Mouse (Mus musculus): ENCODE measurements around the gene Ubxn11. TPM values are rescaled to one million over a fixed set of nuclear protein-coding genes. Genes with fewer than 3 reads are reported as not detected.

Ubxn11 gene
- polyA plus RNA-seq, 1 experiment from 2014 or later = 4.7 TPM

- Histone ChIP-seq H3K4me3 (ENCODE audit: low read depth, low read length) (no peak overlapping the region), H3K27me3 (ENCODE audit: control insufficient read depth, insufficient read depth, low read length) (0 out of 2 replicates have a peak, but pooled peaks cover 3% of the 10 kb centered on the region), H3K36me3 (ENCODE audit: control insufficient read depth, insufficient read depth, low read length) (no peaks in the 10 kb centered on the region), H3K27ac (ENCODE audit: low read depth, low read length) (no peak overlapping the region), H3K4me1 (ENCODE audit: control insufficient read depth, insufficient read depth, low read length) (no peaks in the 10 kb centered on the region; the same call in 1 of the 2 replicates), H3K9ac (ENCODE audit: low read length) (no peak overlapping the region), H3K4me2 (ENCODE audit: low read depth) (no peak overlapping the region), H3K9me3 (ENCODE audit: control insufficient read depth, low read length) (no peaks in the 10 kb centered on the region)
- no peak for ATAC-seq (ENCODE audit: insufficient read depth, low FRiP score, low TSS enrichment)
- DNase-seq (ENCODE audit: low spot score) = no peak
- 88% methylated on average over 4 of the region's 4 CpGs for WGBS
Observed at GRCm38 (mm10) chr4:134084999-134085398, 17.4 kb upstream of the Ubxn11 start.

- no peaks in the 10 kb centered on the region for H3K36me3 ChIP-seq (ENCODE audit: control insufficient read depth, insufficient read depth, low read length)
- H3K4me1 ChIP-seq (ENCODE audit: control insufficient read depth, insufficient read depth, low read length) = no peaks in the 10 kb centered on the region
- H3K9me3 ChIP-seq (ENCODE audit: control insufficient read depth, low read length) = no peaks in the 10 kb centered on the region
- no peak overlapping the region for H3K4me3 ChIP-seq (ENCODE audit: low read depth, low read length)
- H3K27ac ChIP-seq (ENCODE audit: low read depth, low read length) = no peak overlapping the region
- no peak overlapping the region for H3K9ac ChIP-seq (ENCODE audit: low read length)
- ATAC-seq (ENCODE audit: insufficient read depth, low FRiP score, low TSS enrichment) = no peak
- 45% methylated on average over 7 of the region's 7 CpGs for WGBS
- peak; percentile 44 for DNase-seq (ENCODE audit: low spot score)
- no peaks in the 10 kb centered on the region for H3K27me3 ChIP-seq (ENCODE audit: control insufficient read depth, insufficient read depth, low read length)
- no peak overlapping the region for H3K4me2 ChIP-seq (ENCODE audit: low read depth)
Observed at GRCm38 (mm10) chr4:134087412-134087811, 15.0 kb upstream of the Ubxn11 start.

- Histone ChIP-seq H3K9me3 (ENCODE audit: control insufficient read depth, low read length) (no peaks in the 10 kb centered on the region), H3K27ac (ENCODE audit: low read depth, low read length) (no peak overlapping the region), H3K36me3 (ENCODE audit: control insufficient read depth, insufficient read depth, low read length) (no peaks in the 10 kb centered on the region), H3K4me3 (ENCODE audit: low read depth, low read length) (no peak overlapping the region), H3K4me1 (ENCODE audit: control insufficient read depth, insufficient read depth, low read length) (no peaks in the 10 kb centered on the region), H3K4me2 (ENCODE audit: low read depth) (no peak overlapping the region), H3K27me3 (ENCODE audit: control insufficient read depth, insufficient read depth, low read length) (no peaks in the 10 kb centered on the region), H3K9ac (ENCODE audit: low read length) (no peak overlapping the region)
- no peak for ATAC-seq (ENCODE audit: insufficient read depth, low FRiP score, low TSS enrichment)
- DNase-seq (ENCODE audit: low spot score) = no peak
- 78% methylated on average over 9 of the region's 9 CpGs for WGBS
Observed at GRCm38 (mm10) chr4:134089029-134089428, 13.3 kb upstream of the Ubxn11 start.

- Histone ChIP-seq H3K4me3 (ENCODE audit: low read depth, low read length) (no peak overlapping the region), H3K27ac (ENCODE audit: low read depth, low read length) (no peak overlapping the region), H3K27me3 (ENCODE audit: control insufficient read depth, insufficient read depth, low read length) (no peaks in the 10 kb centered on the region), H3K9ac (ENCODE audit: low read length) (no peak overlapping the region), H3K36me3 (ENCODE audit: control insufficient read depth, insufficient read depth, low read length) (no peaks in the 10 kb centered on the region), H3K4me1 (ENCODE audit: control insufficient read depth, insufficient read depth, low read length) (no peaks in the 10 kb centered on the region), H3K4me2 (ENCODE audit: low read depth) (no peak overlapping the region), H3K9me3 (ENCODE audit: control insufficient read depth, low read length) (no peaks in the 10 kb centered on the region)
- WGBS = 84% methylated on average over 16 of the region's 16 CpGs
- DNase-seq (ENCODE audit: low spot score) = no peak
- no peak for ATAC-seq (ENCODE audit: insufficient read depth, low FRiP score, low TSS enrichment)
Observed at GRCm38 (mm10) chr4:134090521-134091224, 11.7 kb upstream of the Ubxn11 start.

GRCm38 (mm10) chr4:134091225-134091529 is 11.2 kb upstream of the Ubxn11 start:
- H3K4me1 ChIP-seq (ENCODE audit: control insufficient read depth, insufficient read depth, low read length) = no peaks in the 10 kb centered on the region
- H3K36me3 ChIP-seq (ENCODE audit: control insufficient read depth, insufficient read depth, low read length) = no peaks in the 10 kb centered on the region
- ATAC-seq (ENCODE audit: insufficient read depth, low FRiP score, low TSS enrichment) (no peak), DNase-seq (ENCODE audit: low spot score) (no peak)
- no peaks in the 10 kb centered on the region for H3K9me3 ChIP-seq (ENCODE audit: control insufficient read depth, low read length)
- 88% methylated on average over 6 of the region's 6 CpGs for WGBS
- no peak overlapping the region for H3K27ac ChIP-seq (ENCODE audit: low read depth, low read length)
- H3K4me3 ChIP-seq (ENCODE audit: low read depth, low read length) = no peak overlapping the region
- no peak overlapping the region for H3K4me2 ChIP-seq (ENCODE audit: low read depth)
- H3K27me3 ChIP-seq (ENCODE audit: control insufficient read depth, insufficient read depth, low read length) = no peaks in the 10 kb centered on the region
- no peak overlapping the region for H3K9ac ChIP-seq (ENCODE audit: low read length)

GRCm38 (mm10) chr4:134092382-134093288 is 9.7 kb upstream of the Ubxn11 start:
- Histone ChIP-seq H3K9ac (ENCODE audit: low read length) (no peak overlapping the region), H3K4me2 (ENCODE audit: low read depth) (no peak overlapping the region), H3K4me3 (ENCODE audit: low read depth, low read length) (no peak overlapping the region), H3K9me3 (ENCODE audit: control insufficient read depth, low read length) (no peaks in the 10 kb centered on the region), H3K36me3 (ENCODE audit: control insufficient read depth, insufficient read depth, low read length) (no peaks in the 10 kb centered on the region), H3K4me1 (ENCODE audit: control insufficient read depth, insufficient read depth, low read length) (no peaks in the 10 kb centered on the region), H3K27me3 (ENCODE audit: control insufficient read depth, insufficient read depth, low read length) (no peaks in the 10 kb centered on the region), H3K27ac (ENCODE audit: low read depth, low read length) (no peak overlapping the region)
- WGBS = 78% methylated on average over 6 of the region's 6 CpGs
- ATAC-seq (ENCODE audit: insufficient read depth, low FRiP score, low TSS enrichment) (no peak), DNase-seq (ENCODE audit: low spot score) (peak; percentile 28)

GRCm38 (mm10) chr4:134094004-134094564 is 8.3 kb upstream of the Ubxn11 start:
- Histone ChIP-seq H3K27ac (ENCODE audit: low read depth, low read length) (no peak overlapping the region), H3K27me3 (ENCODE audit: control insufficient read depth, insufficient read depth, low read length) (no peaks in the 10 kb centered on the region), H3K4me2 (ENCODE audit: low read depth) (no peak overlapping the region), H3K9ac (ENCODE audit: low read length) (no peak overlapping the region), H3K36me3 (ENCODE audit: control insufficient read depth, insufficient read depth, low read length) (no peaks in the 10 kb centered on the region), H3K4me1 (ENCODE audit: control insufficient read depth, insufficient read depth, low read length) (no peaks in the 10 kb centered on the region), H3K9me3 (ENCODE audit: control insufficient read depth, low read length) (no peaks in the 10 kb centered on the region), H3K4me3 (ENCODE audit: low read depth, low read length) (no peak overlapping the region)
- ATAC-seq (ENCODE audit: insufficient read depth, low FRiP score, low TSS enrichment) = no peak
- 81% methylated on average over 7 of the region's 7 CpGs for WGBS
- no peak for DNase-seq (ENCODE audit: low spot score)

- Histone ChIP-seq H3K4me2 (ENCODE audit: low read depth) (no peak within 1 kb of the TSS), H3K27me3 (ENCODE audit: control insufficient read depth, insufficient read depth, low read length) (no peaks in the 10 kb centered on the region), H3K9ac (ENCODE audit: low read length) (no peak within 1 kb of the TSS), H3K36me3 (ENCODE audit: control insufficient read depth, insufficient read depth, low read length) (no peaks in the 10 kb centered on the region), H3K4me1 (ENCODE audit: control insufficient read depth, insufficient read depth, low read length) (no peaks in the 10 kb centered on the region), H3K27ac (ENCODE audit: low read depth, low read length) (no peak within 1 kb of the TSS), H3K9me3 (ENCODE audit: control insufficient read depth, low read length) (no peaks in the 10 kb centered on the region), H3K4me3 (ENCODE audit: low read depth, low read length) (no peak within 1 kb of the TSS)
- ATAC-seq (ENCODE audit: insufficient read depth, low FRiP score, low TSS enrichment) = no peak
- WGBS = 55% methylated on average over 3 of the region's 3 CpGs
- DNase-seq (ENCODE audit: low spot score) = no peak
Observed at GRCm38 (mm10) chr4:134094923-134095547, 7.3 kb upstream of the Ubxn11 start, which contains the start of gene Cd52. Gene Cd52, minus strand, starts transcription at chr4:134095082.

Measured in neural tube, embryonic 11.5 days (tissue).